Mouse (Mus musculus): ENCODE results near the gene Ptms.
"Not testable (repeated sequence)": the region's sequence is repeated elsewhere in the genome, so short reads cannot be mapped to it uniquely, and the experiment has no call there.

DNA sequence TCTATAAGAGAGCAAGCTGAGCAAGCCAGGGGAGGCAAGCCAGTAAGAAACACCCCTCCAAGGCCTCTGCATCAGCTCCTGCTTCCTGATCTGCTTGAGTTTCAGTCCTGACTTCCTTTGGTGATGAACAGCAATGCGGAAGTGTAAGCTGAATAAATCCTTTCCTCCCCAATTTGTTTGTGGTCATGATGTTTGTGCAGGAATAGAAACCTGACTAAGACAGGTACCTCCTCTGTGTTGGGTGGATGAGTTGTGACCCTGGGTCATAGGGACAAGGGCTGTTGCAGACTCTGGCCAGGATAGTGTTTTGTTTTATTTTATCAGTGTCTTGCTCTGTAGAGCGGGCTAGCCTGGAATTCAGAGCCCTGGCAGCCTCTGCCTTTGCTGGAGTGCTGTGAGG, 25.8 kb downstream of the Ptms start:
- not testable (repeated sequence) for TF ChIP-seq CTCF (conservative IDR thresholded peaks at IDR 0.05; ENCODE audit: low read length); NANOG (IDR thresholded peaks at IDR 0.05; ENCODE audit: borderline replicate concordance, low read length)

All from E14TG2a.4 (cell line).